In genomic region chr13:97888046-97888445, GRCm38 (mm10) we compare ENCODE assay signal across 24 mouse cellular contexts.
DNase-seq lines count a peak whose midpoint lies in the region; ATAC-seq lines count a peak whose summit lies in the region.
"Had no signal": no experiment of that assay in that cellular context is flagged by ENCODE, and none has a peak within 500 bp of the region (broad histone marks: within the 10 kb centered on the region; RNA-seq: fewer than 3 reads in every experiment).

No protein-coding gene starts in this region.

- H3K4me3 ChIP-seq in forebrain, embryonic 15.5 days = no peak overlapping the region
- H3K4me3 ChIP-seq in forebrain, embryonic 12.5 days (replicated peaks) = no peak overlapping the region
- H3K4me3 ChIP-seq in midbrain, embryonic 15.5 days = no peak overlapping the region
- no peak overlapping the region for H3K4me3 ChIP-seq in midbrain, embryonic 10.5 days
- H3K4me3 ChIP-seq in forebrain, embryonic 16.5 days (replicated peaks; ENCODE audit: low read length) = no peak overlapping the region
- no peak overlapping the region for H3K4me3 ChIP-seq in midbrain, embryonic 16.5 days (ENCODE audit: low read depth, low read length)
- H3K4me3 ChIP-seq: heart, adult 2 months; heart, embryonic 12.5 days; hindbrain, embryonic 15.5 days; liver, embryonic 15.5 days; myocyte; neural tube, embryonic 13.5 days had no signal

- peak overlapping the region; percentile 39; the same call in 1 of the 2 replicates for H3K27ac ChIP-seq in forebrain, embryonic 15.5 days (replicated peaks)
- no peak overlapping the region for H3K27ac ChIP-seq in forebrain, embryonic 12.5 days
- no peak overlapping the region for H3K27ac ChIP-seq in midbrain, embryonic 15.5 days
- no peak overlapping the region for H3K27ac ChIP-seq in midbrain, embryonic 10.5 days (replicated peaks)
- no peak overlapping the region for H3K27ac ChIP-seq in forebrain, embryonic 16.5 days (ENCODE audit: low read length)
- H3K27ac ChIP-seq in midbrain, embryonic 16.5 days (ENCODE audit: low read length) = no peak overlapping the region
- H3K27ac ChIP-seq: hindbrain, embryonic 15.5 days; liver, embryonic 15.5 days; neural tube, embryonic 13.5 days had no signal

- no peaks in the 10 kb centered on the region for H3K27me3 ChIP-seq in forebrain, embryonic 15.5 days
- H3K27me3 ChIP-seq in forebrain, embryonic 12.5 days = 0 out of 2 replicates have a peak, but pooled peaks cover 3% of the 10 kb centered on the region
- no peaks in the 10 kb centered on the region for H3K27me3 ChIP-seq in midbrain, embryonic 15.5 days (replicated peaks)
- peaks cover 15% of the 10 kb centered on the region for H3K27me3 ChIP-seq in midbrain, embryonic 10.5 days (ENCODE audit: low read depth, poor library complexity, severe bottlenecking)
- no peaks in the 10 kb centered on the region for H3K27me3 ChIP-seq in forebrain, embryonic 16.5 days (replicated peaks; ENCODE audit: control insufficient read depth, insufficient read depth, low read length)
- H3K27me3 ChIP-seq in midbrain, embryonic 16.5 days (ENCODE audit: control insufficient read depth, insufficient read depth, low read depth, low read length) = no peaks in the 10 kb centered on the region
- H3K27me3 ChIP-seq: heart, embryonic 12.5 days; hindbrain, embryonic 15.5 days; liver, embryonic 15.5 days; neural tube, embryonic 13.5 days had no signal

- peaks cover 28% of the 10 kb centered on the region for H3K4me1 ChIP-seq in forebrain, embryonic 15.5 days
- peaks cover 33% of the 10 kb centered on the region for H3K4me1 ChIP-seq in forebrain, embryonic 12.5 days
- H3K4me1 ChIP-seq in midbrain, embryonic 15.5 days = peaks cover 22% of the 10 kb centered on the region
- peaks cover 38% of the 10 kb centered on the region for H3K4me1 ChIP-seq in midbrain, embryonic 10.5 days
- H3K4me1 ChIP-seq in forebrain, embryonic 16.5 days (replicated peaks; ENCODE audit: control insufficient read depth, insufficient read depth, low read length) = peaks cover 22% of the 10 kb centered on the region
- H3K4me1 ChIP-seq in midbrain, embryonic 16.5 days (ENCODE audit: control insufficient read depth, insufficient read depth, low read length) = peaks cover 27% of the 10 kb centered on the region
- H3K4me1 ChIP-seq: liver, embryonic 15.5 days had no signal

- DNase-seq in midbrain, embryonic 10.5 days (ENCODE audit: low spot score) = no peak
- DNase-seq: adrenal gland, postnatal 25 days; cerebellum, adult 2 months; cerebellum, postnatal 14 days; heart, adult 2 months; heart, postnatal 4 days; kidney, adult 11 months; lung, embryonic 14.5 days; lung, postnatal 14 days; right cerebral cortex, postnatal 25 days; thymus, postnatal 14 days had no signal

- no peak; the same call in 1 of the 2 replicates for ATAC-seq in forebrain, embryonic 15.5 days (replicated peaks)
- ATAC-seq in forebrain, embryonic 12.5 days (ENCODE audit: low FRiP score) = no peak
- peak; percentile 50; the same call in 1 of the 2 replicates for ATAC-seq in midbrain, embryonic 15.5 days (replicated peaks)
- ATAC-seq in forebrain, embryonic 16.5 days = peak; percentile 54
- ATAC-seq in midbrain, embryonic 16.5 days = peak; percentile 54; the same call in 1 of the 2 replicates
- no peak for ATAC-seq in frontal cortex, adult (ENCODE audit: low TSS enrichment)
- ATAC-seq: CD4-positive, CD25-positive, alpha-beta regulatory T cell, adult 4 months; inflammation-experienced regulatory T-cells, adult 6 months had no signal

- 43% methylated on average over 6 of the region's 6 CpGs for WGBS in forebrain, embryonic 15.5 days
- 47% methylated on average over 6 of the region's 6 CpGs for WGBS in forebrain, embryonic 12.5 days
- WGBS in midbrain, embryonic 15.5 days = 34% methylated on average over 6 of the region's 6 CpGs
- 68% methylated on average over 6 of the region's 6 CpGs for WGBS in midbrain, embryonic 10.5 days
- 41% methylated on average over 6 of the region's 6 CpGs for WGBS in forebrain, embryonic 16.5 days
- WGBS in midbrain, embryonic 16.5 days = 38% methylated on average over 6 of the region's 6 CpGs

- no peak overlapping the region for H3K9ac ChIP-seq in forebrain, embryonic 15.5 days (replicated peaks)
- H3K9ac ChIP-seq in forebrain, embryonic 12.5 days = no peak overlapping the region
- H3K9ac ChIP-seq in midbrain, embryonic 15.5 days = no peak overlapping the region
- no peak overlapping the region for H3K9ac ChIP-seq in forebrain, embryonic 16.5 days (replicated peaks; ENCODE audit: low read depth, low read length)
- no peak overlapping the region for H3K9ac ChIP-seq in midbrain, embryonic 16.5 days (ENCODE audit: low read depth, low read length)
- H3K9ac ChIP-seq: heart, embryonic 12.5 days; hindbrain, embryonic 15.5 days; liver, embryonic 15.5 days; lung, embryonic 14.5 days; neural tube, embryonic 13.5 days had no signal

- no peaks in the 10 kb centered on the region for H3K9me3 ChIP-seq in forebrain, embryonic 15.5 days
- no peaks in the 10 kb centered on the region for H3K9me3 ChIP-seq in forebrain, embryonic 12.5 days
- no peaks in the 10 kb centered on the region for H3K9me3 ChIP-seq in midbrain, embryonic 15.5 days
- H3K9me3 ChIP-seq in midbrain, embryonic 10.5 days (replicated peaks) = no peaks in the 10 kb centered on the region
- no peaks in the 10 kb centered on the region for H3K9me3 ChIP-seq in forebrain, embryonic 16.5 days (ENCODE audit: control insufficient read depth, low read length)
- no peaks in the 10 kb centered on the region for H3K9me3 ChIP-seq in midbrain, embryonic 16.5 days (replicated peaks; ENCODE audit: control insufficient read depth, low read length, poor library complexity, severe bottlenecking)
- H3K9me3 ChIP-seq: heart, embryonic 12.5 days; hindbrain, embryonic 15.5 days; liver, embryonic 15.5 days; neural tube, embryonic 13.5 days had no signal

- H3K4me2 ChIP-seq in forebrain, embryonic 15.5 days (replicated peaks) = no peak overlapping the region
- H3K4me2 ChIP-seq in forebrain, embryonic 12.5 days = no peak overlapping the region
- H3K4me2 ChIP-seq in midbrain, embryonic 15.5 days = no peak overlapping the region
- H3K4me2 ChIP-seq in forebrain, embryonic 16.5 days (ENCODE audit: low read length) = no peak overlapping the region
- H3K4me2 ChIP-seq in midbrain, embryonic 16.5 days (ENCODE audit: low read length) = no peak overlapping the region
- H3K4me2 ChIP-seq: heart, embryonic 12.5 days; hindbrain, embryonic 15.5 days; liver, embryonic 15.5 days; lung, embryonic 14.5 days; neural tube, embryonic 13.5 days had no signal

- no peaks in the 10 kb centered on the region for H3K36me3 ChIP-seq in forebrain, embryonic 15.5 days
- no peaks in the 10 kb centered on the region for H3K36me3 ChIP-seq in forebrain, embryonic 12.5 days (replicated peaks)
- H3K36me3 ChIP-seq in midbrain, embryonic 15.5 days (replicated peaks) = no peaks in the 10 kb centered on the region
- no peaks in the 10 kb centered on the region for H3K36me3 ChIP-seq in midbrain, embryonic 10.5 days
- H3K36me3 ChIP-seq in forebrain, embryonic 16.5 days (ENCODE audit: control insufficient read depth, insufficient read depth) = no peaks in the 10 kb centered on the region
- no peaks in the 10 kb centered on the region for H3K36me3 ChIP-seq in midbrain, embryonic 16.5 days (ENCODE audit: control insufficient read depth, insufficient read depth, low read length)
- H3K36me3 ChIP-seq: heart, embryonic 12.5 days; hindbrain, embryonic 15.5 days; liver, embryonic 15.5 days; neural tube, embryonic 13.5 days had no signal

Comparison
In these comparisons a context has a peak if more than half of its experiments do, and no peak if none do; other contexts are left out.
1. ATAC-seq: peak in midbrain, embryonic 15.5 days (single experiment), forebrain, embryonic 16.5 days (single experiment) and midbrain, embryonic 16.5 days (single experiment); none in forebrain, embryonic 15.5 days (single experiment), forebrain, embryonic 12.5 days (single experiment) and frontal cortex, adult (single experiment).